Mouse (Mus musculus): ENCODE results near the gene Ccdc127. TPM values are rescaled to one million over a fixed set of nuclear protein-coding genes. Genes with fewer than 3 reads are reported as not detected.

Gene Ccdc127
- polyA plus RNA-seq, 1 experiment, result 1.2 TPM

- 69% methylated on average over 6 of the region's 6 CpGs for WGBS
- TF ChIP-seq CTCF (IDR thresholded peaks at IDR 0.05; ENCODE audit: extremely low read depth, insufficient read depth, insufficient read length, insufficient replicate concordance) (no peak), POLR2A (IDR thresholded peaks at IDR 0.05; ENCODE audit: low read depth, low read length) (no peak)
- Histone ChIP-seq H3K27me3 (ENCODE audit: control insufficient read depth, insufficient read depth, low read length) (no peaks in the 10 kb centered on the region), H3K4me3 (ENCODE audit: extremely low read depth, insufficient read depth, insufficient read length) (no peak overlapping the region), H3K36me3 (ENCODE audit: control insufficient read depth, insufficient read depth, low read length) (no peaks in the 10 kb centered on the region), H3K4me1 (ENCODE audit: control insufficient read depth, insufficient read depth, insufficient read length) (no peaks in the 10 kb centered on the region), H3K27ac (ENCODE audit: insufficient read depth, low read length) (no peak overlapping the region)
- no peak for DNase-seq (ENCODE audit: low read depth in 1 of 2, low spot score in 2 of 2)
These were observed 39.6 kb downstream of the Ccdc127 start for GRCm38 (mm10) chr13:74389730-74390129.

GRCm38 (mm10) chr13:74390371-74390990 is 40.4 kb downstream of the Ccdc127 start, which contains the start of gene Zfp72:
Zfp72 (minus strand) TSS chr13:74390836.
- WGBS, result 4% methylated on average over 14 of the region's 14 CpGs
- peak; percentile 48 to 60 for DNase-seq (ENCODE audit: low read depth in 1 of 2, low spot score in 2 of 2)
- peak within 1 kb of the TSS; percentile 73 for H3K4me3 ChIP-seq (ENCODE audit: extremely low read depth, insufficient read depth, insufficient read length)
- H3K36me3 ChIP-seq (ENCODE audit: control insufficient read depth, insufficient read depth, low read length), result no peaks in the 10 kb centered on the region
- no peak for TF ChIP-seq CTCF (IDR thresholded peaks at IDR 0.05; ENCODE audit: extremely low read depth, insufficient read depth, insufficient read length, insufficient replicate concordance)
- no peak for TF ChIP-seq POLR2A (IDR thresholded peaks at IDR 0.05; ENCODE audit: low read depth, low read length)
- H3K27me3 ChIP-seq (ENCODE audit: control insufficient read depth, insufficient read depth, low read length), result no peaks in the 10 kb centered on the region
- H3K27ac ChIP-seq (ENCODE audit: insufficient read depth, low read length), result peak within 1 kb of the TSS; percentile 21; the same call in 1 of the 2 replicates
- no peaks in the 10 kb centered on the region for H3K4me1 ChIP-seq (ENCODE audit: control insufficient read depth, insufficient read depth, insufficient read length)

DNA sequence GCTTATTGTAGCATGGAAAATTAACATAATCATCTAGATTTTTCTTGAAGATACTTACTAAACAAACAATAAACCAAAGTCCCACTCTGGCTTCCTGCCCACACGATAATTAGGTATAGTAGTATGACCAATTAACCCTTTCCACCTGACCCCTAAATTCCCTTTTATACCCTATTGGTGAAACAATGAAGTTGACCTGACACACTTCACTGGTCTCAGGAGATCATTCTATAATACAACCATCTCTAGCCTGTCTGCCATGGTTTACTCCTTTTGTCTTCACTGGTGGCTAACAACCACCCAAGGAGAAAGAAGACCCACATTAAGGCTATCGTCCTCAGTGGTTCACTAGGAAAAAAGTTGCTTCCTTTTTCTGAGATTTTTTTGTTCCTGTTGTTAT is 41.0 kb downstream of the Ccdc127 start:
- whole genome bisulfite sequencing, result 74% methylated on average over 2 of the region's 2 CpGs
- no peak for DNase-seq (ENCODE audit: low read depth in 1 of 2, low spot score in 2 of 2)
- H3K4me3 ChIP-seq (ENCODE audit: extremely low read depth, insufficient read depth, insufficient read length), result no peak overlapping the region
- H3K27ac ChIP-seq (ENCODE audit: insufficient read depth, low read length), result no peak overlapping the region
- no peak for TF ChIP-seq POLR2A (IDR thresholded peaks at IDR 0.05; ENCODE audit: low read depth, low read length)
- no peaks in the 10 kb centered on the region for H3K27me3 ChIP-seq (ENCODE audit: control insufficient read depth, insufficient read depth, low read length)
- no peaks in the 10 kb centered on the region for H3K36me3 ChIP-seq (ENCODE audit: control insufficient read depth, insufficient read depth, low read length)
- H3K4me1 ChIP-seq (ENCODE audit: control insufficient read depth, insufficient read depth, insufficient read length), result no peaks in the 10 kb centered on the region

GRCm38 (mm10) chr13:74399298-74399839 is 49.3 kb downstream of the Ccdc127 start, which contains the start of gene Ftl1-ps1:
Ftl1-ps1 (plus strand) TSS chr13:74399694.
- TF ChIP-seq POLR2A (IDR thresholded peaks at IDR 0.05; ENCODE audit: low read depth, low read length) (no peak), CTCF (IDR thresholded peaks at IDR 0.05; ENCODE audit: extremely low read depth, insufficient read depth, insufficient read length, insufficient replicate concordance) (no peak)
- DNase-seq (ENCODE audit: low read depth in 1 of 2, low spot score in 2 of 2), result no peak
- WGBS, result 39% methylated on average over 11 of the region's 11 CpGs

More at GRCm38 (mm10) chr13:74399298-74399839, 49.3 kb downstream of the Ccdc127 start, which contains the start of gene Ftl1-ps1:
- H3K36me3 ChIP-seq (ENCODE audit: control insufficient read depth, insufficient read depth, low read length), result no peaks in the 10 kb centered on the region
- no peak within 1 kb of the TSS for H3K4me3 ChIP-seq (ENCODE audit: extremely low read depth, insufficient read depth, insufficient read length)
- H3K27ac ChIP-seq (ENCODE audit: insufficient read depth, low read length), result no peak within 1 kb of the TSS
- H3K4me1 ChIP-seq (ENCODE audit: control insufficient read depth, insufficient read depth, insufficient read length), result no peaks in the 10 kb centered on the region
- H3K27me3 ChIP-seq (ENCODE audit: control insufficient read depth, insufficient read depth, low read length), result no peaks in the 10 kb centered on the region

Other genes starting within 250 kb of the Ccdc127 start
- gene Slc9a3, start 228.9 kb upstream of the Ccdc127 start, polyA plus RNA-seq (2012; rRNA removed), result 0.01 TPM in 1 of 2 replicates, not detected in the other
- gene Exoc3, start 141.6 kb upstream of the Ccdc127 start, polyA plus RNA-seq (2012; rRNA removed), result 21.0 and 21.6 TPM in 2 replicates
- gene Ahrr, start 58.0 kb upstream of the Ccdc127 start, polyA plus RNA-seq (2012; rRNA removed), result 0.41 and 1.0 TPM in 2 replicates
- gene Pdcd6, start 32.7 kb upstream of the Ccdc127 start, polyA plus RNA-seq (2012; rRNA removed), result 43.3 and 50.7 TPM in 2 replicates
- gene Sdha, start within 50 bp of the Ccdc127 start, polyA plus RNA-seq (2012; rRNA removed), result 49.8 and 69.0 TPM in 2 replicates
- gene Lrrc14b, start 13.7 kb downstream of the Ccdc127 start, polyA plus RNA-seq (2012; rRNA removed), result 0.07 TPM in 1 of 2 replicates, not detected in the other
- gene Zfp72, start 40.5 kb downstream of the Ccdc127 start, polyA plus RNA-seq (2012; rRNA removed), result 0.06 and 0.08 TPM in 2 replicates
- 30.7 and 40.0 TPM in 2 replicates for gene Ftl1-ps1, start 49.4 kb downstream of the Ccdc127 start, polyA plus RNA-seq (2012; rRNA removed)
- 0.40 and 0.55 TPM in 2 replicates for gene Zfp825, start 143.7 kb downstream of the Ccdc127 start, polyA plus RNA-seq (2012; rRNA removed)